Mouse (Mus musculus): Measurements from ENCODE around the gene Atp6v0c.

Gene Atp6v0c

DNA sequence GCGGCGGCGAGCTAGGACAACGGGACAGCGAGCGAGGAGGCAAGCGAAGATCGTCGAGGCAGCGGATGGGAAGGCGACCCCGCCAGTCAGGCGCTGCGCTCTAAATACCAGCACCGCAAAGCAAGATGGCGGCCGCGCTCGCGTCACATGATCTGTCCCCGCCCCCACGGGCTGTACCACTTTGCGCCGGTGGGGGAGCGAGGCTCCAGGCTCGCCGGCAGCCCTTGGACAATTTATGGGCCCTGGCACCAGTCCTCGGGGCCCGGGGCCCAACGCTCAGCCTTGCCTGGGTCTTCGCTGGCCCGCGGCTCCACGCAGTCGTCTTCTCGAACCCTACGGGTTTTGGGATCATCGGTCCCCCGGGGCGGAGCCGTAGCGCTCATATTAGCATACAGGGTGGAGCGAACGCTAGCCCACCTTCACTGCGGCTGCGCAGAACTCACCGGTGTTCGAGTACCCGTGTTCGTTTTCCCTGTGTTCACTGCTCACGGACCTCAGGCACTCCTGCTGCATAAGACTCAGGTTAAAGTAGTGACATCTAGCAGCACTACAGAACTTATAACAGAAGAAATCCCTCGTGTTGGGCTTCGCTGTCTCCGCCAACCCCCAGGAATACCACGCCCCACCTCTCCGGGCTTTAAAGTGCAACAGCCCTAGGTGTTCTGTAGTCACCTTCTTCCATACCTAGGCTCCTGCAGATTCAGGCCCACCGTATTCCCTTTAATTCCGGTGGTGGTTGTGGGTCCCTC is at the start of gene Atp6v0c:
Atp6v0c (minus strand) TSS at position 386 of the 749 bp plus-strand sequence.
- peak; percentile 95 for DNase-seq (ENCODE audit: low spot score)

DNA sequence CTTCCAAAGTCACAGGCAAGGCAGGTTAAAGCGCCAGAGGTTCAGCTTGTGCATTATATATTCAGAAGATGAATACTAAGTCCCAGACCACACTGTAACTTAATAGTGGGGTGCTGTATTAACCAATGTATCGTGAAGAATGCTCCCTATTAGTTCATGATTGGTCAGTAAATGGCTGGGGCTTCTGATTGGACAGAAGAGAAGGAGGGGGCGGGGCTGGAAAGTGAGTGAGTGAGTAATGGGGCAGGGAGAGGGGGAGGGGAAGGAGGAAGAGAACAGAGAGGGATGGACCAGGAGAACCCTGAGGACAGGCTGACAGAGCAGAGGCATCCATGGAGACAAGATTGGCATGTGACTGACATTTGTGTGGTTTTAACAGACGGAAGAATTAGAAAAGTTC is 47.3 kb upstream of the Atp6v0c start:
- no peak for DNase-seq (ENCODE audit: low spot score)

DNA sequence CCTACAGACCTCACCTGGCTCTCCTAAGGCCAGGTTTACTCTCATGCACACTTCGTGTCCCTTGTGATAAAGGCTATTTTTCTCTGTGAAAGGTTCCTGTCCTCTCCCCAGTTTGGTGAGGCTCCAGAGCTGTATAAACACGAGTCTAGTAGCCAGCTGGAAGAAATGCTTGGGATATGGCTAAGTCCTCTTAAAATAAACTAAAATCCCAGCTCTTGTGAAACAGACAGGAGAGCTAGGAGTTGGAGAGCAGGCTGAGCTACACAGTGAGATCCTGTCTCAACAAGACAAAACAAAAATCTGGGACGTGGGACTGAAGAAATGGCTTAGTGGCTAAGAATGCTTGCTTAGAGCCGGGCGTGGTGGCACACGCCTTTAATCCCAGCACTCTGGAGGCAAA is 43.7 kb upstream of the Atp6v0c start:
- DNase-seq (ENCODE audit: low spot score), result peak; percentile 35

DNA sequence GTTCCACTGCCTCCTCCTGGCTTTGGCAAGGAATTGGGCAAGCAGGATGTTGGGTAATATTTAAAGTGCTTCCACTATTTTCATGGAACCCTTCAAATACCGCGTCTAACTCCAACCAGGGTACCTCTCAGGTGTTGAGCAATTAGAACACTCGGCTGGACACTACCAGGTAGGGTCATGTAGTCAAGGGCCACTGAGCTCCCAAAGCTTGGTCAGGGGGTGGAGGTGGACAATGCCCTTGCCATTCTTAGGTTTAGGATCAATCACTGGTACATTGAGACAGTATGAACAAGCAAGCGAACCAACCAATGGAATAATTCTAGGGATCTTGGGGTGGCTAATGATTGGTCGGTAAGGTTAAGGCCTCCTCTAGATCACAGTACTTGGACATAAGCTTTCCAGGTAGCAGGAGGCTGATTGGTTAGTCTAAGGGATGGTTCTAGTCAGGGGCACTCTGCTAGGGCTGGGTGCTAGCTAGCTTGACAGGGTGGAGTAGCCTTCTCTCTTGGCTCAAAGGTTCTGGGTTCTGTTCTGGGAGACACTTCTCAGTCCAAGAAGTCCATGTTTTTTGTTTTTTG is 43.0 kb upstream of the Atp6v0c start:
- no peak for DNase-seq (ENCODE audit: low spot score)

DNA sequence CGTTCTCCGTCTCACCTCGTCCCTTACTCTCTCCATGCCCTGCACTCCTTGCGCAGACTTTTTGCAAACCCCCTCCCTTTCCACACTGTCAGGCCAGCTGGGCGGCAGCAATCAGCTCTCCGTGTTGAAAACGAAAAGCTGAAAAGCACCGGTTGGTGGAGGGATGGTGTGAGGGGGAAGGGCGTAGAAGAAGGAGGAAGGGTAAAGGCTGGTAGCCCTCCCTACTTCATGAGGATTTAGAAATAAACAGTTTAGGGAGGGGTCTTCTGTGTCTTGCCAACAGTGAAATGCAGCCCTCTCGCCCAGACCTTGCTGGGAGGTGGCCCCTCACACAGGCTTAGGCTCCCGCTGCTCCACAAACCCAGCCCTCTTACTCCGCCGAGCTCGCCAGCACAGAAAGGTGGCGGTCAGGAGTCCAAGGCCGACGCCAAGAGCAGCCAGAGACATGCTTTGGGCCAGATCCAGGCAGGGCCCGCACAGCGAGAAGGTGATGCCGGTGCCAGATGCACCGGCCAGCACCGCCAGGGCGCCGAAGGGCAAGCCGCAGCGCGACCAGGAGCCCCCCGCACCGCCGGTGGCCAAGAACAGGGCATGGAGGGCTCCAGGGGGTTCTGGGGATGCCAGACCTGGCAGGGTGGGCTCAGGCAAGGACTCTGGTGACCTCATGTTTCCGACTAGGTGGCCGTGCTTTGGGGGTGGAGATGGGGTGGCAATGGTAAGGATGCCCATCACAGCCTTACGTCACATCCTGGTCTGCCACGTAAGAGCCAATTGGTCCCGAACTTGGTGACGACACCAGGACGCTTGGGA is 42.3 kb upstream of the Atp6v0c start:
- peak; percentile 28 for DNase-seq (ENCODE audit: low spot score)

DNA sequence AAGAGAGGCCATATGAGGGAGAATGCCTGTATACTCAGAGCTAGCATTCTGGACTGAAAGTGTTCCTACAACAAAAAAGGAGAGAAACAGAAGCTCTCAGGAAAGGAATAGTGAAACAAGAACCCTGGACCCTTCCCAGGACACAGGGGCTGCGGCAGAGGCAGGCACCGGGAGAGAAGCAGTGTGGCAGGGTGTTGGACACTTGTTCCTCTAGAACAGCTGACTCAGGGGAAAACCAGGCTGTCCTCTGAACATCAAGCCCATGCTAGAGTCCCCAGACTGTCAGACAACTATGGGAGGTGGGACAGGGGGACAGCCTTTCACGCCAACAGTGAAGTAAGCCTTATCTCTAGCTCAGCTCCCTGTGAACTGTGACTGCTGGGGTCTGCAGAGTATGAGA is 41.1 kb upstream of the Atp6v0c start:
- DNase-seq (ENCODE audit: low spot score), result no peak

DNA sequence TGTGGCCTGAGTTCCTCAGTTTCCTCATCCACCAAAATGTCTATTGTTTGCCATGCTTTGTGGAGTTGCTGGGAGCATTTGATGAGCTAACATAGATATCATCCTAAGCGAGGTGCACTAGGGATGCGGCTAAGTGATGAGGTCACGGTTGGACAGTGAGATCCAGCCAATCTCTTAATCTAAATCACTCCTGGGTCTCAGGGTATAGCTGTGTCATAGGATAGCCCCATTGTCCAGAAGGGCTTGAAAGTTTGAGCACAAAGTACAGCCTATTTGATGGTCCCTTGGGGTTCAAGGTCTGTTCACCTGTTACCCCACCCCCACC is 40.4 kb upstream of the Atp6v0c start:
- no peak for DNase-seq (ENCODE audit: low spot score)

DNA sequence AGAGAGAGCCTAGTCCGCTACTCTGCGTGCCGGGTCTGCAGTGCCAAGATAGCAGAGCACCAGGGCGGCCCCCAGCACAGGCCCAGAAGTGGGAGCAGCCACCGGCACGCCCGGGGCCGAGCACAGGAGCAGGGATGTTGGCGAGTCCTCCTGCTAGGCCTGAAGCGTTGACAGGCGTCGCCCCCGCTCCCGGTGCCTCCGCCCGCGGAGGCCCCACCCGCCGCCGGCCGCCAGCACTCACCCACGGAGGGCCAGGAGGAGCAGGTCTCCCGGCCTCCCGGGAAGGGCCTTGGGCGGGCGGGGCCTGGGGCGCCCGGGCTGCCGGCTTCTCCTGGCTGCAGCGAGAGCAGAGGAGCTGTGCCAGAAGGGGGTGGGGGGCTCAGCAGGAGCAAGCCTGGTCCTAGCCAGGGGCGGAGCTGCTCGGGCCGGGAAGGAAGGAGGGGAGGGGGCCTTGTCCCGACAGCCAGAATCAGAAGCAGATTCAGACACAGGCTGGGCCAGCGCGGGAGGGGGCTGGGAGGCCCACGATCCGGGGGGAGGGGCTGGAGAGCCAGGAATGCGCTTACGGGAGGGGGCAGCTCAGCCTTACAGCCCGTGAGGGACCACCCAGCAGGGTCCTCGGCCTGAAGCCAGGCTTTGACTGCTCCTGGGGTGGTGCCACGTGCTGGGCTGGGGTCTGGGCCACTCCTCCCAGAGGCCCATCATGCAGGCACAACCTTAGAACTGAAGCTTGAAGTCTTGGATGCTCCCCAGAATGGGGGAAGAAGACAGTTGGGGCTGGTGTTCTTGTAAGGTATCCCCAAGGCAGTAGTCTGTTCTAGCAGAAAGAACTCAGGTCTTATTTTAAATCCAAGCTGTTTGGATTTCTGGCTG is 39.8 kb upstream of the Atp6v0c start, which contains the start of gene Ntn3:
Ntn3 (minus strand) TSS at position 489 of the 873 bp plus-strand sequence.
- DNase-seq (ENCODE audit: low spot score), result peak; percentile 43

DNA sequence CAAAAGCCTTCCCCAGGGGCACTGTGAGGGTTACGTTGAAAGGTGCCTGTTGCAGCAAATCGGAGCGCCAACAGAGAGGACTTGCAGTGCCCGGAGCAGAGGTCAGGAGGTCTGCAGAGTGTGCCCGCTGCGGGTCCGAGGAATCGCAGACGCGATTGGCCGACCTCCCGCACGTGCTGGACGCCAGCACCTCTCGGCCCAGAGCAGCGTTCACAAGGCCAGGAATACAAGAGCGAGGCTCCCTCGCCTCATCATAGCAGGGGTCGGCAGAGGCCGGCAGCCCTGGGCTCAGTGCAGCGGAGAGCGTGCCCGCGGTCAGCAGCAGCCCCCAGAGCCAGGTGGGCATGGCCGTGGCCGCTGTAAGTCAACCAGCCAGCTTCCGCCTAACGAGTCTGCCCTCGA is 39.1 kb upstream of the Atp6v0c start:
- no peak for DNase-seq (ENCODE audit: low spot score)

DNA sequence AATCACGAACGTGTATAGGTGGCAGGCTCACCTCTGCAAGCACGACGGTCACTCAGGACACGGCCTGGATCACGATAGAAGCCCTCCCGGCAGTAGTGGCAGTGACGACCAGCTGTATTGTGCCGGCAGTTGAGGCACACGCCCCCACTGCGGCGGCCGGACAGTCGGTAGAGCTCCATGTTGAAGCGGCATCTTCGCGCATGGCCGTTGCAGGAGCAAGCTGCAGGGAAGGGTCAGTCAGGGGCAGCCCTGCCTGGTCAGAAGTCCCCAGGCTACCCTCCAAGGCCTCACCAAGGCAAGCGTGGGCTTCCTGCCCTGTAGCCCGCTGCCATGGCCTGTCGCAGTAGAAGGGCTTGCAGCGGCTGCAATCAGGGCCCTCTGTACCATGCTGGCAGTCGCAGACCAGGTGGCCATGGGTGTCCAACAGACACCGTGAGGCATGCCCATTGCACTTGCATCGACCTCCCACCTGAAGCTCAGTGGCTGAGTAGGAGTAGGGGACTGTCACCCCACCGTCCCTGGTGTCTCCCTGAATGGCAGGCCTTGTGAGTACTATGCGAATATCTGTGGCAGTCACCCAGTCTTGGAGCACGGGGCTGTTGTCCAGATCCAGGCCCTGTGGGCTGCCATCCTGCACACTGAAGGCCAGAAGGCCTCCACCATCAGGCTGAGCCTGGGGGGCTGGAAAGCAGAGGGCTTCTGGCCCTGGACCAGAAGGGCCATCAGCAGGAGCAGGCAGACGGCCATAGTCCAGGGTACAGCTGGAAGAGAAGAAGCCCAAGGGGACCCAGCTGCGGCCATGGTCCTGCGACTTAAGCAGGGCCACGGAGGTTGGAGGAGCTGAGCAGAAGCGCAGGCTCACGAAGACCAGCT is 38.5 kb upstream of the Atp6v0c start:
- DNase-seq (ENCODE audit: low spot score), result no peak

DNA sequence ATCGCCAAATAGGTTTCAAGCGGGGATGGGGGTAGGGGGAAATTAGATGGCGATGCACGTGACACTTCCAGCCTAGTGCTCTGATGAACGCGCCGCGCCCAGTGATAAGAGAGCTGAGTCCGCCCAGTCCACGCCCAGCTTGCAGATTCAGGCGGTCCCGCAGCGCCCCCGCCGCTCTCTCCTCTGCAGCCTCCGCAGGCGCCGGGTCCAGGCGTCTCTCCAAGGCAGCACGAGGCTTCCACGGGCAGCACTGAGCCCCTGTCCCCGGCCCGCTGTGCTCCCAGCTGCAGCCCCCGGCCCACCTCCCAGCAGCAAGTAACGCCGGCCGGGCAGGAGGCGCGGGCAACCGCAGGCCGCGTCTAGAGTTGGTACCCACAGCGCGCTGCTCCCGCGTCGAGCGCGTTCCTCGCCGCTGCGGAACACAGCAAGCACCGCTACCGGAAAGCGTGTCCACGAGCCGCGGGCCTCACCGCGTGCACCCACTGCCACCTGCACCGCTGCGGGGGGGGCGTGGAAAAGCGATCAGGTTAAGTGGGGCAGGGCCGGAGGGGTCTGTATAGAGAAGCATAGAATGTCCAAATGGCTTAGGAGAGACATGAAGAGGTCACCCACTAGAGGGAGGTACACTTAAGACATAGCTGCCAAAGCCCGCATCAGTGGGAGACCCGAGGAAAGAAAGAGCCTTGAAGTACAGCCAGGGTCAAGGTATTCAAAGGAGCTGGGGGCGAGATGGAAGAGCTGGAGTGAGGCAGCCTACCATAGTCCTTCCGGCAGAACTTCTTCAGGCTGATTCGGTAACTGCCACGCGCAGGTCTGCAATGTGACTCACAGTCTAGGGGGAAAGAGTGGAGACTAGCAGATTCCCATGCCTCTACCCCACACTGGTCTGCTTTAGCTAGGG is 37.2 kb upstream of the Atp6v0c start:
- peak; percentile 45 for DNase-seq (ENCODE audit: low spot score)

DNA sequence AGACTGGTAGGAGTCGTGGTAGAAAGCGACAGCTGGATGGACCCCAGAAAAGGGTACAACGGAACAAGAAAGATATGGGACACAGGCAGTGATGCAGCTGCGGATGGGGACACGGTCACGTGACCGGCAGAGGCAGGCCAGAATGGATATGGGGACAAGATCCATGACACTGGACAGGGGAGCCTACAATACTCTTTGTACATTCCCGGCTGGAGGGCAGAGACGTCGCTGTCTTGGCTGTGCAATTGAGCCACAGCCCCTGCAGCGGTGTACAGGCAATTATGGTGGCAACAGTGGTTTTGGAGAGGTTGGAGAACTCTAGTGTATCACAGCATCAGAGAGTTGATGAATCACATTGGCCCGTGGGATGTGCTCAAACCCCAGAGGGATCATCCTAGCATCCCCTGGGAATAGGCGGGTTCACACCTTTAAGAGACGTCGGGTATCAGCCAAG is 36.4 kb upstream of the Atp6v0c start:
- DNase-seq (ENCODE audit: low spot score), result peak; percentile 39

DNA sequence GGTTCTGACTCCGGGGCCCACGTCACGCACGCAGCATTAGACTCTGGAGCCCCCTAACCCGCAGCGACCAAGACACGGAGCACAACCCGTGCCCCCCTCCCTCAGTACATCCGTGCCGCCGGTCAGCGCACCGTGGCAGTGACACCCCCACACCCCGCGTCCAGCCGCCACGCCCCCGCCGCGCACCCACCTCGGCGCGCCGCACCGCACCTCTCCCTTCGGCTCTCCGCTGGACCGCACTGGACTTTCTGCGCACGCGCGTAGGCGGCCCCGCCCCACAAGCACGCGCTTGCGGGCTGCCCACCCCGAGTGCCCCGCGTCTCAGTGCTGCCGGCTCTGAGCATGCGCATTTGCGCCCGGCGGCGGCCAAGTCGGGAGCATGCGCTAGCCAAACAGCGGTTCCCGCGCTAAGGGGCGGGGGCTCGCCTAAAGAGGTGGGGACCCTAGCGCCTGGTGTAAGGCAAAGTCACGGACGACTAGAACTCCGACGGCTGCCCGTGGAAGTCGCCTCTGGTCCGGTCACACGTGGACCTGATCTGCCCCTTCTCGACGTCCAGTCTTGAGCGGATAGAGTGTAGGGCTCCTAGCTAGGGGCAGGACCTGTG is 35.9 kb upstream of the Atp6v0c start, which contains the start of gene Tbc1d24:
Tbc1d24 (minus strand) TSS at position 279 of the 605 bp plus-strand sequence.
- peak; percentile 90 for DNase-seq (ENCODE audit: low spot score)

DNA sequence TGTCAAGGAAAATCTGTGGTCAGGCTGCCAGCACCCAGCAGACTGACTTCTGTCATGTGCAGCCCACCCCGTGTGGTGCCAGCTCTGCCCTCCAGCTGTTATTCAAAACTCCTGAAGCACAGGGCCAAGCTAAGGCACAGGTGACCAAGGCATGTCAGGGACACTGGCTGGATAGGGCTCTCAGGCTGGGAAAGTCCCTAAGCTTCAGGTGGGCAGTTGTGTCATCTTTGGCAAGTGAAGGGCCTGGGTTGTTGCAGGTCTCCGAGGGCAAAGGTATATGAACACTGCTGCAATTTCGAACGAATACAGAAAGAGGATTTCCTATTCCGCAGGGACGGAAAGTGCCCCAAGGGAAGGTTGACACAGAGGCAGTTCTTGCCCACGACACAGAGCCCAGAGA is 35.3 kb upstream of the Atp6v0c start:
- no peak for DNase-seq (ENCODE audit: low spot score)

DNA sequence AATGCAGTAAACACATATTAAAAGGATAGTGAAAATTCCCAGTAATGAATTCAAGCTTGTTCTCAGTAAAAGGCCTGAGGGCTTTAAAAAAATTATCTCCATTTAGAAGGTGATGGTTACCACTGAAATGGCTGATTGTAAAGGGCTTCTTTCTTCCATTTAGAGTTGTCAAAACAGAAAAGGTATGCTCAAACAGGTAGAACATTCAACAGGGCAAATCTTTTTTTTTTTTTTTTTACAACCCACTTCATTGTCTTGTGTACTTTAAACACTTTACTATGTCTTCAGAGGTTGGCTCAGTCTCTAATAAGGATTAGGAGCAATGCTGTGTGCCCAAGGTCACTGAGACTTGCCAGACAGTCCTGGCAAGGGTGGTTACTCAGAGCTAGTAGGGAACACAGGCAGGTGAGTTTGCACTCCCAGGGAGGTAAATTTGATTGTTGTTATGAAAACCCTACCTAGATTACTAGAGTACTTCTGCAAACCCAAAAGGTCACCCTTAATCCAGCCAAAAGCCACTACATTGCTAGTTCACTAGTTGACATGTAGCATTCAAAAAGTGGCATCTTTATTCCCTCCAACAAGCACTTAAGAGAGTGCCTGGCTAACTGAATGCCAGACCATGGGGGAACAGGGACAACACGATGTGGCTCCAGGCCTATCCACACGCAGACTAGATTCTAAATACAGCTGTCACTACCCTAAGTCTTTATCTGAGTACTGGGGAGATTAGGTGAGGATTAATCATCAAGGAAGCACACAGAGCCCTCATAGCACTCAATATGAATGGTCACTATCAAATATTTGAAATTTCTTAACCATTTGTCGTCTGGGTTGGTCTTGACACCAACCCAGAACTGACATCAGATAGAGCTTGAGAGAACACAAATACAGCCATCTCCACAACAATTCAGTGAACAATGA is 34.4 kb upstream of the Atp6v0c start:
- DNase-seq (ENCODE audit: low spot score), result no peak

DNA sequence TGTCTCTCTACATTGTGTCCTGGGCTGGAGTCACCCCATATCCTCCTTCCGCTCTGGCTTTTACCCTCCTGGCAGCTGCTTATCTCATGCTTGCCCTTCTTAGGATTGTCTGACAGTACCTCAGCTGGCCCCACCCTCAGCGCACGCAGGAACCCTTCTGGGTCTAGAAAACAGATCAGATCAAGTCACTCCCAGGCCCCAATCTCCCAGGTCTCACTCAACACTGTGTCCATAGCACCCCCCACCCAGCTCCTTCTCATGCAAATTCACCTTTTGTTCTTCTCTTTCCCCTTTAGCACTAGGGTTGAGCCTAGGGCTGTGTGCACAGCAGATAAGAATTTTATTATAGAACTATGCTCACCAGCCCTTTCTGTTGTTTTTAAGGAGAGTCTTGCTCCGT is 33.6 kb upstream of the Atp6v0c start:
- DNase-seq (ENCODE audit: low spot score), result no peak

DNA sequence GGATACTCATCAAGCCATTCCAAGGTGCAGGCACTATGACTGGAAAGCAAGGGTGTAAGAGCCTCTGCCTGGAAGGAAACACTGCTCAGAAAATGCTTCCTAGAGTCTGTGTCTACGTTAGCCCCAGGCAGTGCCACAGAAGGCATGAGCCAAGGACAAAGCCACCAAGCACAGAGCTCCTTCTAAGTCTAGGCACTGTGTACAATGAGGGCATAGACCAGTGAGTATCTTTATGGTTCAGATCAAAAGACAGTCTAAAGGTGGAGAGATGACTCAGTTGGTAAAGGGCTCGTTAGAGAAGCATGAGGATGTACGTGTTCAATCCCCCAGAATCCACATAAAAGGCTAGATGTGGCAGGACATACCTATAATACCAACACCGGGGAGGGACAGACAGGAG is 31.6 kb upstream of the Atp6v0c start:
- DNase-seq (ENCODE audit: low spot score), result no peak

DNA sequence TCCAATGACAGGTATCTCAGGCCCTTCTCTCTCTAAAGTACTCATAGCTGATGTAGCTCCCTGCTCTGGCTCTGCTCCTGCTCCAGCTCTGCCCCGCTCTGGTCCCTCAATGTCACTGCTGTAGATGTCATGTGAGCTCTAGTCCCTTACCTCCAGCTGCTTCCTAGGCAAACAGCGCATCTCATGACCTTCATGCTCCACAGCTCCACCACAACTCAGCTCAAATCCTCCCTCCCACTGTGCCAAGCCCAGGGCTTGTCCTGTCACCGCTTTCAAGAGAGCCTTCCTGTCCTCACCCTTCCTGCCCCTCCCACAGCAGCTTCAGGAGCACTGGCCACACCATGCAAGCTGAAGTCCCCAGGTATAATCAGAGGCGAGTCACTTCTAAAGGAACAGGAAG is 30.2 kb upstream of the Atp6v0c start:
- DNase-seq (ENCODE audit: low spot score), result no peak

All from urinary bladder, postnatal 14 days (tissue).